In the genomic region with DNA sequence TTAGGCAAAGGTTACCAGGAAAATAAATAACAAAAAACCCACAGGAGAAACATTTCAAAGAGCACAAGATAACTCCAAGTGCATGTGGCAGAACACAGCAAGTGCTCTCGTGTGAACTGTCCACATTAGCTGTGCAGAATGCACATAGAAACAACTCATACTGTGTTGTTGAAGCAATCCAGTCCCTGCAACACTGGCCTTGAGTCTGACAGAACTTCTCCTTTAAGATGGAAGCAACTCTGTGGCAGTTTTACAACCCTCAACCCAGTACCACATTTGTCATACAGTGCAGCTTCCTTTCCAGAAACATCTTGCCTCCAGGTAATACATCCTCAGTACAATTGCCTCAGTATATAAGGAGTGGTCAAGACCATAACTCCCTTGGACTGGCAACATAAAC, we compare ENCODE assay signal across 8 mouse cellular contexts. TPM values are rescaled to one million over a fixed set of nuclear protein-coding genes. Genes with fewer than 3 reads are reported as not detected.
DNase-seq lines count a peak whose midpoint lies in the region; ATAC-seq and TF ChIP-seq lines count a peak whose summit lies in the region.

No protein-coding gene starts in this region.

- TF ChIP-seq CTCF in liver, adult 2 months (IDR thresholded peaks at IDR 0.05; ENCODE audit: low read depth, low read length), result no peak

- no peaks in the 10 kb centered on the region for H3K36me3 ChIP-seq in liver, adult 2 months (ENCODE audit: control insufficient read depth, insufficient read depth, low read length)
- H3K36me3 ChIP-seq in forebrain, embryonic 11.5 days (ENCODE audit: control insufficient read depth, insufficient read depth, low read length), result no peaks in the 10 kb centered on the region; the same call in 1 of the 2 replicates
- H3K36me3 ChIP-seq in limb, embryonic 13.5 days, result peaks cover 19% of the 10 kb centered on the region
- no peaks in the 10 kb centered on the region for H3K36me3 ChIP-seq in neural tube, embryonic 14.5 days (ENCODE audit: control insufficient read depth, insufficient read depth, low read length)

- H3K27ac ChIP-seq in liver, adult 2 months (replicated peaks; ENCODE audit: insufficient read depth, low read depth, low read length), result no peak overlapping the region
- no peak overlapping the region for H3K27ac ChIP-seq in forebrain, embryonic 11.5 days (ENCODE audit: low read depth, low read length)
- H3K27ac ChIP-seq in limb, embryonic 13.5 days, result no peak overlapping the region
- no peak overlapping the region for H3K27ac ChIP-seq in neural tube, embryonic 14.5 days (ENCODE audit: low read depth, low read length)

- no peak for DNase-seq in liver, adult 2 months (ENCODE audit: extremely low read depth, low read depth, low spot score)
- DNase-seq in liver, result no peak
- DNase-seq in forebrain, embryonic 11.5 days (ENCODE audit: low spot score), result no peak
- DNase-seq in urinary bladder, adult 18-20 months (ENCODE audit: low spot score in 2 of 2), result no peak
- no peak for DNase-seq in left cerebral cortex, postnatal 4 days

- no peaks in the 10 kb centered on the region for H3K9me3 ChIP-seq in forebrain, embryonic 11.5 days (ENCODE audit: control insufficient read depth, low read length)
- no peaks in the 10 kb centered on the region for H3K9me3 ChIP-seq in limb, embryonic 13.5 days
- H3K9me3 ChIP-seq in neural tube, embryonic 14.5 days (ENCODE audit: control insufficient read depth, low read length), result no peaks in the 10 kb centered on the region

- H3K4me2 ChIP-seq in forebrain, embryonic 11.5 days (ENCODE audit: low read depth, low read length, severe bottlenecking), result peak overlapping the region; percentile 91; the same call in 1 of the 2 replicates
- peak overlapping the region; percentile 98 for H3K4me2 ChIP-seq in limb, embryonic 13.5 days (replicated peaks)
- peak overlapping the region; percentile 73 for H3K4me2 ChIP-seq in neural tube, embryonic 14.5 days (ENCODE audit: low read depth, low read length)

- peaks cover 41% of the 10 kb centered on the region for H3K79me2 ChIP-seq in liver, adult 2 months (ENCODE audit: control insufficient read depth, insufficient read depth, low read length)

- 0 out of 2 replicates have a peak overlapping the region, but pooled peaks have one; percentile 2 for H3K4me3 ChIP-seq in liver, adult 2 months (ENCODE audit: insufficient read depth, low read depth, low read length)
- H3K4me3 ChIP-seq in forebrain, embryonic 11.5 days (ENCODE audit: low read depth, low read length), result peak overlapping the region; percentile 89
- H3K4me3 ChIP-seq in limb, embryonic 13.5 days, result peak overlapping the region; percentile 87
- no peak overlapping the region for H3K4me3 ChIP-seq in neural tube, embryonic 14.5 days (ENCODE audit: low read depth, low read length)

- no peak overlapping the region for H3K9ac ChIP-seq in liver, adult 2 months (ENCODE audit: low read depth, low read length)
- H3K9ac ChIP-seq in forebrain, embryonic 11.5 days (ENCODE audit: low read length), result no peak overlapping the region
- H3K9ac ChIP-seq in limb, embryonic 13.5 days, result peak overlapping the region; percentile 97
- no peak overlapping the region for H3K9ac ChIP-seq in neural tube, embryonic 14.5 days (replicated peaks; ENCODE audit: low read depth, low read length)

- no peaks in the 10 kb centered on the region for H3K27me3 ChIP-seq in liver, adult 2 months (ENCODE audit: control insufficient read depth, insufficient read depth, low read length)
- H3K27me3 ChIP-seq in forebrain, embryonic 11.5 days (ENCODE audit: control insufficient read depth, insufficient read depth, low read length), result no peaks in the 10 kb centered on the region
- H3K27me3 ChIP-seq in limb, embryonic 13.5 days, result no peaks in the 10 kb centered on the region
- H3K27me3 ChIP-seq in neural tube, embryonic 14.5 days (ENCODE audit: control insufficient read depth, insufficient read depth, low read length), result no peaks in the 10 kb centered on the region

- H3K4me1 ChIP-seq in liver, adult 2 months (ENCODE audit: control insufficient read depth, insufficient read depth, low read length), result peaks cover 32% of the 10 kb centered on the region
- peaks cover 9% of the 10 kb centered on the region; the same call in 1 of the 2 replicates for H3K4me1 ChIP-seq in forebrain, embryonic 11.5 days (replicated peaks; ENCODE audit: control insufficient read depth, insufficient read depth, low read length)
- peaks cover 51% of the 10 kb centered on the region for H3K4me1 ChIP-seq in limb, embryonic 13.5 days
- peaks cover 16% of the 10 kb centered on the region for H3K4me1 ChIP-seq in neural tube, embryonic 14.5 days (ENCODE audit: control insufficient read depth, insufficient read depth, low read length)

- intact Hi-C loops in left cerebral cortex, postnatal 4 days (cut with DNase I), result no loop called here

- TF ChIP-seq POLR2A in liver, adult 2 months (IDR thresholded peaks at IDR 0.05; ENCODE audit: extremely low read depth, insufficient read depth, low read length), result no peak

- no peak for ATAC-seq in forebrain, embryonic 11.5 days (replicated peaks; ENCODE audit: low FRiP score)
- no peak for ATAC-seq in limb, embryonic 13.5 days (ENCODE audit: low FRiP score, low read depth)
- no peak for ATAC-seq in neural tube, embryonic 14.5 days (ENCODE audit: low read depth)
- no peak for ATAC-seq in megakaryocyte-erythroid progenitor cell, adult 5-6 weeks (replicated peaks; ENCODE audit: low FRiP score, low TSS enrichment, poor library complexity, severe bottlenecking)

- 8% methylated on average over 1 of the region's 1 CpGs for WGBS in liver, adult 2 months
- WGBS in forebrain, embryonic 11.5 days, result 55% methylated on average over 1 of the region's 1 CpGs
- 67% methylated on average over 1 of the region's 1 CpGs for WGBS in limb, embryonic 13.5 days
- 79% methylated on average over 1 of the region's 1 CpGs for WGBS in neural tube, embryonic 14.5 days

RNA-seq across cellular contexts. Expression of a gene that starts 2.0 kb away (rescaled TPM):
- total RNA-seq in liver, adult 2 months (2014; rRNA removed), result 47.6 and 54.2 TPM in 2 replicates
- polyA plus RNA-seq in liver, adult 2 months (2012; rRNA removed), result 77.5 and 79.2 TPM in 2 replicates
- 6.6 and 7.1 TPM in 2 replicates for polyA plus RNA-seq in forebrain, embryonic 11.5 days (2014; fragmentation: Nextera tagmentation; extraction: Ambion mirVana)
- polyA plus RNA-seq in limb, embryonic 13.5 days (2015; fragmentation: Nextera tagmentation; extraction: Ambion mirVana), result 9.0 and 9.9 TPM in 2 replicates
- 6.1 and 10.9 TPM in 2 replicates for polyA plus RNA-seq in neural tube, embryonic 14.5 days (2014; fragmentation: Nextera tagmentation; extraction: Ambion mirVana)
- total RNA-seq in megakaryocyte-erythroid progenitor cell, adult 5-6 weeks (2014; fragmentation: Nextera tagmentation), result 81.4 and 118 TPM in 2 replicates
- total RNA-seq in megakaryocyte-erythroid progenitor cell, adult 5-6 weeks (2017), result 82.5 and 90.9 TPM in 2 replicates
- 10 to 100 TPM; 87.9 to 89.1 TPM for total RNA-seq in left cerebral cortex, postnatal 4 days (2021)

RNA-seq across cellular contexts. Expression of a gene that starts 25.6 kb away (rescaled TPM):
- 39.5 and 55.7 TPM in 2 replicates for total RNA-seq in liver, adult 2 months (2014; rRNA removed)
- polyA plus RNA-seq in liver, adult 2 months (2012; rRNA removed), result 404 and 475 TPM in 2 replicates
- 2.3 and 3.4 TPM in 2 replicates for polyA plus RNA-seq in forebrain, embryonic 11.5 days (2014; fragmentation: Nextera tagmentation; extraction: Ambion mirVana)
- 1.2 and 1.3 TPM in 2 replicates for polyA plus RNA-seq in limb, embryonic 13.5 days (2015; fragmentation: Nextera tagmentation; extraction: Ambion mirVana)
- polyA plus RNA-seq in neural tube, embryonic 14.5 days (2014; fragmentation: Nextera tagmentation; extraction: Ambion mirVana), result 3.3 and 3.4 TPM in 2 replicates
- total RNA-seq in megakaryocyte-erythroid progenitor cell, adult 5-6 weeks (2014; fragmentation: Nextera tagmentation), result 17.6 and 19.4 TPM in 2 replicates
- 7.7 and 15.6 TPM in 2 replicates for total RNA-seq in megakaryocyte-erythroid progenitor cell, adult 5-6 weeks (2017)
- total RNA-seq in left cerebral cortex, postnatal 4 days (2021), result 10 to 100 TPM; 12.5 to 14.8 TPM

RNA-seq across cellular contexts. Expression of a gene that starts 28.1 kb away (rescaled TPM):
- total RNA-seq in liver, adult 2 months (2014; rRNA removed), result 18.2 and 25.5 TPM in 2 replicates
- polyA plus RNA-seq in liver, adult 2 months (2012; rRNA removed), result 27.3 and 30.6 TPM in 2 replicates
- 115 TPM in 2 replicates for polyA plus RNA-seq in forebrain, embryonic 11.5 days (2014; fragmentation: Nextera tagmentation; extraction: Ambion mirVana)
- polyA plus RNA-seq in limb, embryonic 13.5 days (2015; fragmentation: Nextera tagmentation; extraction: Ambion mirVana), result 93.6 and 95.4 TPM in 2 replicates
- 141 and 143 TPM in 2 replicates for polyA plus RNA-seq in neural tube, embryonic 14.5 days (2014; fragmentation: Nextera tagmentation; extraction: Ambion mirVana)
- total RNA-seq in megakaryocyte-erythroid progenitor cell, adult 5-6 weeks (2014; fragmentation: Nextera tagmentation), result 69.0 and 77.0 TPM in 2 replicates
- 44.9 and 47.4 TPM in 2 replicates for total RNA-seq in megakaryocyte-erythroid progenitor cell, adult 5-6 weeks (2017)
- 100 to 1,000 TPM in 1 of 2 experiments, 10 to 100 TPM in 1; 99.7 to 111 TPM for total RNA-seq in left cerebral cortex, postnatal 4 days (2021)

RNA-seq across cellular contexts. Expression of a gene that starts 33.6 kb away (rescaled TPM):
- 0.07 and 0.09 TPM in 2 replicates for total RNA-seq in liver, adult 2 months (2014; rRNA removed)
- polyA plus RNA-seq in liver, adult 2 months (2012; rRNA removed), result 0.27 and 0.40 TPM in 2 replicates
- polyA plus RNA-seq in forebrain, embryonic 11.5 days (2014; fragmentation: Nextera tagmentation; extraction: Ambion mirVana), result 2.8 and 3.1 TPM in 2 replicates
- polyA plus RNA-seq in limb, embryonic 13.5 days (2015; fragmentation: Nextera tagmentation; extraction: Ambion mirVana), result 2.2 and 2.3 TPM in 2 replicates
- 10.1 and 12.9 TPM in 2 replicates for polyA plus RNA-seq in neural tube, embryonic 14.5 days (2014; fragmentation: Nextera tagmentation; extraction: Ambion mirVana)
- not detected in 2 replicates for total RNA-seq in megakaryocyte-erythroid progenitor cell, adult 5-6 weeks (2014; fragmentation: Nextera tagmentation)
- total RNA-seq in megakaryocyte-erythroid progenitor cell, adult 5-6 weeks (2017), result not detected in 2 replicates
- 100 to 1,000 TPM; 258 to 262 TPM for total RNA-seq in left cerebral cortex, postnatal 4 days (2021)

RNA-seq across cellular contexts. Expression of a gene that starts 53.0 kb away (rescaled TPM):
- 0.18 TPM in 1 of 2 replicates, not detected in the other for total RNA-seq in liver, adult 2 months (2014; rRNA removed)
- polyA plus RNA-seq in liver, adult 2 months (2012; rRNA removed), result not detected in 2 replicates
- polyA plus RNA-seq in forebrain, embryonic 11.5 days (2014; fragmentation: Nextera tagmentation; extraction: Ambion mirVana), result not detected in 2 replicates
- polyA plus RNA-seq in limb, embryonic 13.5 days (2015; fragmentation: Nextera tagmentation; extraction: Ambion mirVana), result not detected in 2 replicates
- polyA plus RNA-seq in neural tube, embryonic 14.5 days (2014; fragmentation: Nextera tagmentation; extraction: Ambion mirVana), result 0.20 and 0.22 TPM in 2 replicates
- not detected in 2 replicates for total RNA-seq in megakaryocyte-erythroid progenitor cell, adult 5-6 weeks (2014; fragmentation: Nextera tagmentation)
- total RNA-seq in megakaryocyte-erythroid progenitor cell, adult 5-6 weeks (2017), result 0.46 TPM in 1 of 2 replicates, not detected in the other
- 1 to 10 TPM; 1.7 to 2.1 TPM for total RNA-seq in left cerebral cortex, postnatal 4 days (2021)

Comparison
In these comparisons a context has a peak if more than half of its experiments do, and no peak if none do; other contexts are left out.
1. RNA of a gene that starts 25.6 kb away (polyA plus RNA-seq): 404 to 475 TPM in liver, adult 2 months; 3.3 to 3.4 TPM in neural tube, embryonic 14.5 days, 2.3 to 3.4 TPM in forebrain, embryonic 11.5 days and 1.2 to 1.3 TPM in limb, embryonic 13.5 days; every median in the first group is over 10 times any median in the second.
2. Peak in every context shown above with its lines, with median percentiles within 50 percentile points of each other: H3K4me2 ChIP-seq.